Mouse (Mus musculus): ENCODE results near the gene Ets1. TPM values are rescaled to one million over a fixed set of nuclear protein-coding genes. Genes with fewer than 3 reads are reported as not detected.
A peak's percentile ranks its signal among the peaks of the same experiment; 100 is the strongest.

The Ets1 gene
- total RNA-seq (2022) = 10 to 100 TPM in 3 of 4 experiments, 1 to 10 TPM in 1; 9.7 to 11.3 (median 10.7) TPM

GRCm38 (mm10) chr9:32635627-32636385 lies at the start of gene Ets1:
Gene Ets1 (plus strand): TSS chr9:32636221.
- DNase-seq (ENCODE audit: low spot score in 2 of 2) = no peak

GRCm38 (mm10) chr9:32589900-32590299 lies 46.1 kb upstream of the Ets1 start:
- peak; percentile 41 to 70 for DNase-seq (ENCODE audit: low spot score in 2 of 2)

GRCm38 (mm10) chr9:32590571-32590970 lies 45.5 kb upstream of the Ets1 start:
- DNase-seq (ENCODE audit: low spot score in 2 of 2) = no peak

- DNase-seq (ENCODE audit: low spot score in 2 of 2) = peak; percentile 20 to 28
Measured at GRCm38 (mm10) chr9:32591732-32592582, 44.1 kb upstream of the Ets1 start.

GRCm38 (mm10) chr9:32592583-32592890 lies 43.5 kb upstream of the Ets1 start:
- no peak for DNase-seq (ENCODE audit: low spot score in 2 of 2)

GRCm38 (mm10) chr9:32593816-32594215 lies 42.2 kb upstream of the Ets1 start:
- DNase-seq (ENCODE audit: low spot score in 2 of 2) = no peak

- no peak for DNase-seq (ENCODE audit: low spot score in 2 of 2)
Measured at GRCm38 (mm10) chr9:32594346-32594745, 41.7 kb upstream of the Ets1 start.

GRCm38 (mm10) chr9:32595076-32595820 lies 40.8 kb upstream of the Ets1 start:
- no peak for DNase-seq (ENCODE audit: low spot score in 2 of 2)

- DNase-seq (ENCODE audit: low spot score in 2 of 2) = no peak
Measured at GRCm38 (mm10) chr9:32596366-32596765, 39.7 kb upstream of the Ets1 start.

GRCm38 (mm10) chr9:32601953-32602352 lies 34.1 kb upstream of the Ets1 start:
- no peak for DNase-seq (ENCODE audit: low spot score in 2 of 2)

GRCm38 (mm10) chr9:32603097-32603496 lies 32.9 kb upstream of the Ets1 start:
- no peak for DNase-seq (ENCODE audit: low spot score in 2 of 2)

GRCm38 (mm10) chr9:32607218-32607617 lies 28.8 kb upstream of the Ets1 start:
- no peak for DNase-seq (ENCODE audit: low spot score in 2 of 2)

- no peak for DNase-seq (ENCODE audit: low spot score in 2 of 2)
Measured at GRCm38 (mm10) chr9:32608831-32609610, 27.0 kb upstream of the Ets1 start.

- no peak for DNase-seq (ENCODE audit: low spot score in 2 of 2)
Measured at GRCm38 (mm10) chr9:32610218-32610617, 25.8 kb upstream of the Ets1 start.

- no peak for DNase-seq (ENCODE audit: low spot score in 2 of 2)
Measured at GRCm38 (mm10) chr9:32610631-32611030, 25.4 kb upstream of the Ets1 start.

GRCm38 (mm10) chr9:32611340-32611739 lies 24.7 kb upstream of the Ets1 start:
- DNase-seq (ENCODE audit: low spot score in 2 of 2) = no peak

- DNase-seq (ENCODE audit: low spot score in 2 of 2) = no peak
Measured at GRCm38 (mm10) chr9:32612426-32612825, 23.6 kb upstream of the Ets1 start.

GRCm38 (mm10) chr9:32612861-32613421 lies 23.1 kb upstream of the Ets1 start:
- no peak for DNase-seq (ENCODE audit: low spot score in 2 of 2)

- no peak for DNase-seq (ENCODE audit: low spot score in 2 of 2)
Measured at GRCm38 (mm10) chr9:32614191-32614590, 21.8 kb upstream of the Ets1 start.

GRCm38 (mm10) chr9:32615461-32615860 lies 20.6 kb upstream of the Ets1 start:
- DNase-seq (ENCODE audit: low spot score in 2 of 2) = no peak

- DNase-seq (ENCODE audit: low spot score in 2 of 2) = no peak
Measured at GRCm38 (mm10) chr9:32615986-32616385, 20.0 kb upstream of the Ets1 start.
